Mouse (Mus musculus): Measurements from ENCODE around the gene C4b. TPM values are rescaled to one million over a fixed set of nuclear protein-coding genes. Genes with fewer than 3 reads are reported as not detected.

The C4b gene
- polyA plus RNA-seq (2012; rRNA removed; ENCODE audit: low replicate concordance) = 136 and 385 TPM in 2 replicates

GRCm38 (mm10) chr17:34743719-34744118, at the start of gene C4b:
TSS of gene C4b (minus strand) at chr17:34743882.

Other genes starting within 250 kb of the C4b start
- not detected in 2 replicates for gene Btnl6, start 226.5 kb downstream of the C4b start, polyA plus RNA-seq (2012; rRNA removed; ENCODE audit: low replicate concordance)
- gene Notch4, start 179.6 kb downstream of the C4b start, polyA plus RNA-seq (2012; rRNA removed; ENCODE audit: low replicate concordance) = 22.4 and 68.7 TPM in 2 replicates
- gene Gpsm3, start 154.1 kb downstream of the C4b start, polyA plus RNA-seq (2012; rRNA removed; ENCODE audit: low replicate concordance) = 14.5 and 19.6 TPM in 2 replicates
- 51.4 and 93.8 TPM in 2 replicates for gene Pbx2, start 152.6 kb downstream of the C4b start, polyA plus RNA-seq (2012; rRNA removed; ENCODE audit: low replicate concordance)
- gene Ager, start 146.0 kb downstream of the C4b start, polyA plus RNA-seq (2012; rRNA removed; ENCODE audit: low replicate concordance) = 2.8 and 4.0 TPM in 2 replicates
- gene Rnf5, start 140.2 kb downstream of the C4b start, polyA plus RNA-seq (2012; rRNA removed; ENCODE audit: low replicate concordance) = 90.6 and 100 TPM in 2 replicates
- 234 and 241 TPM in 2 replicates for gene Agpat1, start 139.6 kb downstream of the C4b start, polyA plus RNA-seq (2012; rRNA removed; ENCODE audit: low replicate concordance)
- 5.7 and 6.5 TPM in 2 replicates for gene Egfl8, start 127.9 kb downstream of the C4b start, polyA plus RNA-seq (2012; rRNA removed; ENCODE audit: low replicate concordance)
- gene Ppt2, start 115.4 kb downstream of the C4b start, polyA plus RNA-seq (2012; rRNA removed; ENCODE audit: low replicate concordance) = 51.8 and 56.8 TPM in 2 replicates
- gene Prrt1, start 114.3 kb downstream of the C4b start, polyA plus RNA-seq (2012; rRNA removed; ENCODE audit: low replicate concordance) = 3.7 and 6.6 TPM in 2 replicates
- gene Fkbpl, start 99.1 kb downstream of the C4b start, polyA plus RNA-seq (2012; rRNA removed; ENCODE audit: low replicate concordance) = 6.4 and 7.2 TPM in 2 replicates
- 65.5 and 103 TPM in 2 replicates for gene Atf6b, start 96.7 kb downstream of the C4b start, polyA plus RNA-seq (2012; rRNA removed; ENCODE audit: low replicate concordance)
- 90.8 and 117 TPM in 2 replicates for gene Tnxb, start 73.3 kb downstream of the C4b start, polyA plus RNA-seq (2012; rRNA removed; ENCODE audit: low replicate concordance)
- 0.26 and 1.6 TPM in 2 replicates for gene Cyp21a1, start 60.7 kb upstream of the C4b start, polyA plus RNA-seq (2012; rRNA removed; ENCODE audit: low replicate concordance)
- gene Stk19, start 93.1 kb upstream of the C4b start, polyA plus RNA-seq (2012; rRNA removed; ENCODE audit: low replicate concordance) = 37.5 and 44.6 TPM in 2 replicates
- 65.8 and 69.5 TPM in 2 replicates for gene Dxo, start 93.1 kb upstream of the C4b start, polyA plus RNA-seq (2012; rRNA removed; ENCODE audit: low replicate concordance)
- gene Skiv2l, start 106.3 kb upstream of the C4b start, polyA plus RNA-seq (2012; rRNA removed; ENCODE audit: low replicate concordance) = 92.6 and 103 TPM in 2 replicates
- 26.6 and 41.9 TPM in 2 replicates for gene Nelfe, start 106.5 kb upstream of the C4b start, polyA plus RNA-seq (2012; rRNA removed; ENCODE audit: low replicate concordance)
- 75.6 and 198 TPM in 2 replicates for gene Cfb, start 118.6 kb upstream of the C4b start, polyA plus RNA-seq (2012; rRNA removed; ENCODE audit: low replicate concordance)
- 7.5 and 24.8 TPM in 2 replicates for gene Zbtb12, start 135.6 kb upstream of the C4b start, polyA plus RNA-seq (2012; rRNA removed; ENCODE audit: low replicate concordance)
- not detected in 2 replicates for gene Gm20547, start 138.2 kb upstream of the C4b start, polyA plus RNA-seq (2012; rRNA removed; ENCODE audit: low replicate concordance)
- 69.3 and 73.7 TPM in 2 replicates for gene C2, start 154.4 kb upstream of the C4b start, polyA plus RNA-seq (2012; rRNA removed; ENCODE audit: low replicate concordance)
- 185 and 311 TPM in 2 replicates for gene Ehmt2, start 154.6 kb upstream of the C4b start, polyA plus RNA-seq (2012; rRNA removed; ENCODE audit: low replicate concordance)
- gene Slc44a4, start 170.6 kb upstream of the C4b start, polyA plus RNA-seq (2012; rRNA removed; ENCODE audit: low replicate concordance) = 0.10 and 12.1 TPM in 2 replicates
- 41.5 and 44.0 TPM in 2 replicates for gene Neu1, start 187.4 kb upstream of the C4b start, polyA plus RNA-seq (2012; rRNA removed; ENCODE audit: low replicate concordance)
- 15.3 and 47.3 TPM in 2 replicates for gene Hspa1b, start 215.4 kb upstream of the C4b start, polyA plus RNA-seq (2012; rRNA removed; ENCODE audit: low replicate concordance)
- gene Gm20481, start 226.0 kb upstream of the C4b start, polyA plus RNA-seq (2012; rRNA removed; ENCODE audit: low replicate concordance) = not detected in 2 replicates
- gene Hspa1a, start 228.3 kb upstream of the C4b start, polyA plus RNA-seq (2012; rRNA removed; ENCODE audit: low replicate concordance) = 8.7 and 27.0 TPM in 2 replicates
- gene Hspa1l, start 228.8 kb upstream of the C4b start, polyA plus RNA-seq (2012; rRNA removed; ENCODE audit: low replicate concordance) = 0.46 and 0.59 TPM in 2 replicates
- 69.2 and 79.0 TPM in 2 replicates for gene Lsm2, start 238.0 kb upstream of the C4b start, polyA plus RNA-seq (2012; rRNA removed; ENCODE audit: low replicate concordance)

Data from subcutaneous adipose tissue, adult 2 months (tissue).